Mouse (Mus musculus) lung, postnatal 0 days (tissue): ENCODE measurements around the gene Tpm3. TPM values are rescaled to one million over a fixed set of nuclear protein-coding genes. Genes with fewer than 3 reads are reported as not detected.

Experiments
- ATAC-seq: fragments of 200-750 bp; cut with Nextera tagmentation; 2 replicates; pipeline ENCODE4 v1.8.0; 2017; ENCODE audit warnings: moderate library complexity
- DNase-seq: peaks from one replicate; pipeline ENCODE4 v3.0.0-alpha.2; 2016; ENCODE audit warnings: low spot score
- H3K27ac ChIP-seq: fragments of 300-500 bp; sonication (generic); 2 replicates; pipeline ENCODE4 v1.5.1; 2014; ENCODE audit warnings: antibody characterized with exemption, mild to moderate bottlenecking, low read length, mixed read lengths
- H3K27me3 ChIP-seq: fragments of 300-500 bp; sonication (generic); replicated peaks from 2 replicates; pipeline ENCODE4 v1.6.1; 2014; ENCODE audit warnings: low read length, mixed read lengths; ENCODE audit not compliant: insufficient read depth
- H3K36me3 ChIP-seq: fragments of 300-500 bp; sonication (generic); 2 replicates; pipeline ENCODE4 v1.6.1; 2014; ENCODE audit warnings: low read length, mixed read lengths; ENCODE audit not compliant: insufficient read depth
- H3K4me1 ChIP-seq: fragments of 300-500 bp; sonication (generic); 2 replicates; pipeline ENCODE4 v1.6.1; 2014; ENCODE audit warnings: antibody characterized with exemption, low read depth, low read length, mixed read lengths; ENCODE audit not compliant: insufficient read depth
- H3K4me2 ChIP-seq: fragments of 300-500 bp; sonication (generic); replicated peaks from 2 replicates; pipeline ENCODE4 v1.6.1; 2014; ENCODE audit warnings: low read depth, mild to moderate bottlenecking, low read length, moderate library complexity, mixed read lengths
- H3K4me3 ChIP-seq: fragments of 300-500 bp; sonication (generic); 2 replicates; pipeline ENCODE4 v1.5.1; 2014; ENCODE audit warnings: low read depth, low read length
- H3K9ac ChIP-seq: fragments of 300-500 bp; sonication (generic); replicated peaks from 2 replicates; pipeline ENCODE4 v1.6.1; 2014; ENCODE audit warnings: low read depth, mild to moderate bottlenecking
- H3K9me3 ChIP-seq: fragments of 300-500 bp; sonication (generic); 2 replicates; pipeline ENCODE4 v1.6.1; 2016; ENCODE audit warnings: low read length, mixed read lengths
- CTCF ChIP-seq: IDR thresholded peaks from 2 replicates; pipeline ENCODE4 v1.5.1; 2016; ENCODE audit warnings: antibody characterized with exemption, mild to moderate bottlenecking
- EP300 ChIP-seq: IDR thresholded peaks from 2 replicates; pipeline ENCODE4 v1.6.1; 2016; ENCODE audit warnings: antibody characterized with exemption, mild to moderate bottlenecking, control low read depth
- WGBS: fragments of 180-500 bp; shearing (Covaris S2); extraction: QIAGEN DNeasy Blood & Tissue Kit; methylation state at CpG from one replicate; pipeline ENCODE4 v1.1.7; 2014; 5-methylcytosine and 5-hydroxymethylcytosine counted together
- polyA plus RNA-seq: library from polyadenylated mRNA; unstranded; fragments of >200 nt; fragmentation: Nextera tagmentation; extraction: Ambion mirVana; gene quantifications from 2 replicates; pipeline ENCODE4 v1.2.1, GENCODE M21; 2015

The Tpm3 gene
- polyA plus RNA-seq = 506 and 509 TPM in 2 replicates

DNA sequence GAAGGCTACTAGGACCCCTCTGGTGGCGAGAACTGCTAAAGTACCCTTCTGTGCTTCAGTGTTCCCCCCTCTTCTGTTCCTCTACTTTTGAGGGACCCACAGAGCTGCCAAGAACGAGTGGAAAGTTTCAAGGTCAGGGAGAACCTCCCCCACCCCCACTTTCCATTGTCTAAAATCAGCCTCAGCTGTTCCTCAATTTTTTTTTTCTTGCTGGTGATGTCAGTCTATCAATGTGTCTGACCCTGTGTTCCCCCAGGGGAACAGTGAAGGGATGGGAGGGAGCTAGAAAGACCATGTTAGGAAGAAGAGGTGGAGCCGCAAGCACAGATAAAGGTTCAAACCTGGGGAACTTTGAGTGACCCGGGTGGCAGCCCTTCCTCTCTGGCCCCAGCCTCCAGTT is at the start of gene Tpm3:
TSS of gene Tpm3 (plus strand) at position 356 of the 400 bp plus-strand sequence.
- Histone ChIP-seq H3K4me3 (no peak within 1 kb of the TSS), H3K27ac (no peak within 1 kb of the TSS), H3K4me2 (no peak within 1 kb of the TSS), H3K4me1 (no peaks in the 10 kb centered on the region), H3K36me3 (no peaks in the 10 kb centered on the region), H3K9me3 (no peaks in the 10 kb centered on the region), H3K9ac (no peak within 1 kb of the TSS), H3K27me3 (no peaks in the 10 kb centered on the region)
- 58% methylated on average over 4 of the region's 4 CpGs for WGBS
- no peak for DNase-seq
- ATAC-seq = no peak
- TF ChIP-seq CTCF (no peak), EP300 (no peak)

DNA sequence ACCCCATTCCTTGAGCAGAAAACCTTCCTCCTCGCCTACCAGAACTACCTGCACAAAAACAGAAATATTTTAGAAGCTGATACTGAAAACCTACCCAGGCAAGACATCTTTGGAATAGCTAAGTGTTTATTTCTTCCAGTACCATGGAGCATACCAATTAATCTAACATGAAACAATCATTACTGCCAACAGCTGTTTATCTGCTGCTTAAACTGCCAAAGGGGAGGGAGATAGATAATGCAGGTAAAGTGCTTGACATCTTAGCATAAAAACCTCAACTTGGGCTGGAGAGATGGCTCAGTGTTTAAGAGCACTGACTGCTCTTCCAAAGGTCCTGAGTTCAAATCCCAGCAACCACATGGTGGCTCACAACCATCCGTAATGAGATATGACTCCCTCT is 37.8 kb upstream of the Tpm3 start:
- Histone ChIP-seq H3K4me1 (no peaks in the 10 kb centered on the region), H3K9ac (no peak overlapping the region), H3K4me3 (no peak overlapping the region), H3K9me3 (no peaks in the 10 kb centered on the region), H3K27ac (no peak overlapping the region), H3K27me3 (no peaks in the 10 kb centered on the region), H3K4me2 (no peak overlapping the region), H3K36me3 (peaks cover 44% of the 10 kb centered on the region)
- ATAC-seq (no peak), DNase-seq (no peak)
- TF ChIP-seq CTCF = no peak
- TF ChIP-seq EP300 = no peak
- 97% methylated on average over 2 of the region's 2 CpGs for WGBS

DNA sequence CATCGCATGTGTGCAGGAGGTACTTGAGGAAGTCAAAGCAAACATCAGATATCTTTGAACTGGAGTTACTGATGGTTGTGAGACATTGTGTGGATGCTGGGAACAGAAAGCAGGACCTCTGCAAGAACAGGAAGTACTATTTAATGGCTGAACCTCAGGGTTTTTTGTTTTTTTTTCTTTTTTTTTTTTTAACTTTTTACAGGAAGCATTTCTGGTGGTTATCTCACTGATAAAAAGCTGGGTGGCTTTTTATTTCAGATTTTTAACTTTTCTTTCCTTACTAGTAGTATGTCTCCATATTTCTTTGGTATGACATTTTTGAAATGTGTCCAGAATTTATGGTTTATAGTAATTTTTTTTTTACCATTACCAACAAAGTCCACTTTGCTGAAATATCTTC is 36.2 kb upstream of the Tpm3 start:
- 97% methylated on average over 1 of the region's 1 CpGs for WGBS
- no peaks in the 10 kb centered on the region for H3K9me3 ChIP-seq
- TF ChIP-seq EP300 = no peak
- TF ChIP-seq CTCF = no peak
- H3K4me1 ChIP-seq = no peaks in the 10 kb centered on the region
- H3K4me2 ChIP-seq = no peak overlapping the region
- no peak overlapping the region for H3K27ac ChIP-seq
- H3K9ac ChIP-seq = no peak overlapping the region
- ATAC-seq = no peak
- H3K36me3 ChIP-seq = peaks cover 37% of the 10 kb centered on the region
- no peak for DNase-seq
- no peaks in the 10 kb centered on the region for H3K27me3 ChIP-seq
- no peak overlapping the region for H3K4me3 ChIP-seq

DNA sequence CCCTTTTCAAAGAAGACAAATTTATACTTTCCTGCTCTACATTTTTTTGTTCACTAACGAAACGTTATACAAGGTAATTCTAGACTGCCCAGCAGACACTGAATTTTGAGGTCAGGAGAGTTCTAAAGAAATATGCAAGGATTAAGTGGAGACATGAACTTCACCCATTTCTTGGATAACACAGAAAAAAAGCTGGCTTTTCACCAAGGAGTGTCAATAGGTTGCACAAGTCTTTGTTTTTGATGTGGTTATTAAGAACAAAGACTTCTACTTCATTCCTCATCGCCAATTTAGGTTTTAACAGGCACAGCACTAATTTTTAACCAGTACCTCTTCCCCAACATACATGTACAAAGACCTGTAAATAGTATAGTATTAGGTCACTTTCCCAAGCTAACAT is 22.8 kb upstream of the Tpm3 start:
- H3K4me2 ChIP-seq = no peak overlapping the region
- H3K4me1 ChIP-seq = peaks cover 5% of the 10 kb centered on the region; the same call in 1 of the 2 replicates
- no peak overlapping the region for H3K9ac ChIP-seq
- ATAC-seq (no peak), DNase-seq (peak; percentile 23)
- H3K27ac ChIP-seq = no peak overlapping the region
- WGBS = 20% methylated on average over 3 of the region's 3 CpGs
- H3K4me3 ChIP-seq = no peak overlapping the region
- H3K27me3 ChIP-seq = no peaks in the 10 kb centered on the region
- no peaks in the 10 kb centered on the region for H3K9me3 ChIP-seq
- peaks cover 11% of the 10 kb centered on the region; the same call in 1 of the 2 replicates for H3K36me3 ChIP-seq
- no peak for TF ChIP-seq EP300
- no peak for TF ChIP-seq CTCF

DNA sequence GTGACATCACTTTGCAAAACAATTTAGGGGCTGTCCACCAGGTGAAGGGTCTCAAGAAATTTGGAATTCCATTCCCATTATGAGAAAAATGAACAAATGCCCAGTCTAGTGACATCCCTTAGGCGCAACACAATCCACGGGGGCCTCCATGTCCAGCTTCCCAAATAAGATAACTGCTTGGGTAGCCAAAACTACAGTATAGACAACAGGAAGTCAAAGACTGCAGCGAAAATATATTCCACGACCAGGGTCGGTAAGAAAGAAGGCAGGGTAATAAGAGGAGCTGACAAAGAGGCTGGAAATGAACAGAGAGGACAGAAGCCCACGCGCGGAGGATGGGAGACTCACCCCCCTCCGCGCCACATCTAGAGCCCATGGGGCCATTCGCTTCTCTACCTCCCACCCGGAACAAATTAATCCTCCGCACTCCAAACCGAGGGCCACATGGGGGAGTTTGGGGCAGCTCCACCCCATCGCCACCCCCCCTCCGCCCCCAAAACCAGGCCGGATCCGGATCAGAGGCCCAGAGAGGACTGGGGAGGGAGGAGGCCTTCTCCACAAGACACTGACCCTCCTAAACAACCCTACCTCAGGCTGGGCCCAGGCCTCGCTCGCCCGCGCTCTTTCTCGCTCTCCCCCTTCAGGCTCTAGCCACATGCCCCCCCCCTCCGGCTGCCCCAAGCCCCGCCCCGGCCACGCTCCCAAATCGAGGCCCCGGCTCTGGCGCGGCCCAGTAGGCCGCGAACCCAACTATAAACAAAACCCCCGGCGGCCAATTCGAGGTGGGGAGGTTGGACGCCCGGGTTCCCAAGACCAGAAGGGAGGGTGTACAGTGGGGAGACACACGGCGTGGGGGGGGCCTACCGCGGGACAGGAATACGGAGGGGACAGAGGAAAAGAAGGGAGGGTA is 20.8 kb upstream of the Tpm3 start, which contains the start of gene 4933434E20Rik:
TSS of gene 4933434E20Rik (plus strand) at position 196 of the 910 bp plus-strand sequence.
- DNase-seq (peak; percentile 73), ATAC-seq (peak; percentile 62)
- H3K4me2 ChIP-seq = peak within 1 kb of the TSS; percentile 60
- peaks cover 7% of the 10 kb centered on the region; the same call in 1 of the 2 replicates for H3K36me3 ChIP-seq
- peaks cover 5% of the 10 kb centered on the region; the same call in 1 of the 2 replicates for H3K4me1 ChIP-seq
- H3K4me3 ChIP-seq = peak within 1 kb of the TSS; percentile 70
- peak within 1 kb of the TSS; percentile 91 for H3K9ac ChIP-seq
- H3K27ac ChIP-seq = peak within 1 kb of the TSS; percentile 93
- TF ChIP-seq CTCF (peak; percentile 26; the same call in 1 of the 2 replicates), EP300 (no peak)
- H3K27me3 ChIP-seq = no peaks in the 10 kb centered on the region
- WGBS = 1% methylated on average over 35 of the region's 43 CpGs
- no peaks in the 10 kb centered on the region for H3K9me3 ChIP-seq
